Mouse (Mus musculus): Measurements from ENCODE around the gene Mbnl2. TPM values are rescaled to one million over a fixed set of nuclear protein-coding genes. Genes with fewer than 3 reads are reported as not detected.

Mbnl2 gene
- total RNA-seq, 1 experiment: 33.4 TPM

GRCm38 (mm10) chr14:120256146-120256545, 19.3 kb upstream of the Mbnl2 start:
- TF ChIP-seq HCFC1 (IDR thresholded peaks at IDR 0.05; ENCODE audit: borderline replicate concordance, insufficient read depth, low read length) (no peak), CHD2 (IDR thresholded peaks at IDR 0.05; ENCODE audit: low read depth, low read length) (no peak), ZC3H11A (IDR thresholded peaks at IDR 0.05; ENCODE audit: borderline replicate concordance, low read depth, low read length) (no peak), MAFK (IDR thresholded peaks at IDR 0.05; ENCODE audit: insufficient read depth, low read depth, low read length) (no peak), ZNF384 (IDR thresholded peaks at IDR 0.05; ENCODE audit: low read depth, low read length) (no peak)
- H3K9ac ChIP-seq (ENCODE audit: insufficient read depth, low read depth, low read length, poor library complexity, severe bottlenecking): no peak overlapping the region
- no peak overlapping the region for H3K27ac ChIP-seq (ENCODE audit: insufficient read depth, low read depth, low read length, poor library complexity, severe bottlenecking)
- no peak for DNase-seq (ENCODE audit: low read depth, low spot score)
- H3K4me1 ChIP-seq (ENCODE audit: control insufficient read depth in 2 of 2, insufficient read depth in 2 of 2, low read length in 2 of 2, poor library complexity in 1 of 2): no peaks in the 10 kb centered on the region
- in situ Hi-C loops (cut with MboI; ENCODE audit: low sequenced_read_pairs in 2 of 2, unreplicated experiment in 2 of 2): no loop called here
- H3K9me3 ChIP-seq (ENCODE audit: control insufficient read depth, insufficient read depth, low read depth, low read length): no peaks in the 10 kb centered on the region
- no peaks in the 10 kb centered on the region for H3K36me3 ChIP-seq (ENCODE audit: control insufficient read depth, insufficient read depth, low read length, poor library complexity, severe bottlenecking)
- no peak overlapping the region for H3K4me3 ChIP-seq (ENCODE audit: insufficient read depth in 1 of 2, low read depth in 1 of 2, low read length in 2 of 2, poor library complexity in 1 of 2, severe bottlenecking in 1 of 2)

- Histone ChIP-seq H3K36me3 (ENCODE audit: control insufficient read depth, insufficient read depth, low read length, poor library complexity, severe bottlenecking) (no peaks in the 10 kb centered on the region), H3K9me3 (ENCODE audit: control insufficient read depth, insufficient read depth, low read depth, low read length) (no peaks in the 10 kb centered on the region), H3K4me1 (ENCODE audit: control insufficient read depth in 2 of 2, insufficient read depth in 2 of 2, low read length in 2 of 2, poor library complexity in 1 of 2) (no peaks in the 10 kb centered on the region), H3K27ac (ENCODE audit: insufficient read depth, low read depth, low read length, poor library complexity, severe bottlenecking) (no peak overlapping the region), H3K9ac (ENCODE audit: insufficient read depth, low read depth, low read length, poor library complexity, severe bottlenecking) (no peak overlapping the region), H3K4me3 (ENCODE audit: insufficient read depth in 1 of 2, low read depth in 1 of 2, low read length in 2 of 2, poor library complexity in 1 of 2, severe bottlenecking in 1 of 2) (no peak overlapping the region)
- no peak for DNase-seq (ENCODE audit: low read depth, low spot score)
- no peak for TF ChIP-seq HCFC1 (IDR thresholded peaks at IDR 0.05; ENCODE audit: borderline replicate concordance, insufficient read depth, low read length)
- no peak for TF ChIP-seq ZC3H11A (IDR thresholded peaks at IDR 0.05; ENCODE audit: borderline replicate concordance, low read depth, low read length)
- TF ChIP-seq ZNF384 (IDR thresholded peaks at IDR 0.05; ENCODE audit: low read depth, low read length): no peak
- TF ChIP-seq CHD2 (IDR thresholded peaks at IDR 0.05; ENCODE audit: low read depth, low read length): no peak
- TF ChIP-seq MAFK (IDR thresholded peaks at IDR 0.05; ENCODE audit: insufficient read depth, low read depth, low read length): no peak
- in situ Hi-C loops (cut with MboI; ENCODE audit: low sequenced_read_pairs in 2 of 2, unreplicated experiment in 2 of 2): no loop called here
Observed at GRCm38 (mm10) chr14:120256623-120257384, 18.7 kb upstream of the Mbnl2 start.

- H3K4me3 ChIP-seq (ENCODE audit: insufficient read depth in 1 of 2, low read depth in 1 of 2, low read length in 2 of 2, poor library complexity in 1 of 2, severe bottlenecking in 1 of 2): no peak overlapping the region
- H3K9ac ChIP-seq (ENCODE audit: insufficient read depth, low read depth, low read length, poor library complexity, severe bottlenecking): no peak overlapping the region
- H3K27ac ChIP-seq (ENCODE audit: insufficient read depth, low read depth, low read length, poor library complexity, severe bottlenecking): no peak overlapping the region
- no peak for DNase-seq (ENCODE audit: low read depth, low spot score)
- TF ChIP-seq MAFK (IDR thresholded peaks at IDR 0.05; ENCODE audit: insufficient read depth, low read depth, low read length): peak; percentile 81
- TF ChIP-seq ZC3H11A (IDR thresholded peaks at IDR 0.05; ENCODE audit: borderline replicate concordance, low read depth, low read length): no peak
- H3K36me3 ChIP-seq (ENCODE audit: control insufficient read depth, insufficient read depth, low read length, poor library complexity, severe bottlenecking): no peaks in the 10 kb centered on the region
- H3K4me1 ChIP-seq (ENCODE audit: control insufficient read depth in 2 of 2, insufficient read depth in 2 of 2, low read length in 2 of 2, poor library complexity in 1 of 2): no peaks in the 10 kb centered on the region
- in situ Hi-C loops (cut with MboI; ENCODE audit: low sequenced_read_pairs in 2 of 2, unreplicated experiment in 2 of 2): no loop called here
- no peaks in the 10 kb centered on the region for H3K9me3 ChIP-seq (ENCODE audit: control insufficient read depth, insufficient read depth, low read depth, low read length)
Observed at GRCm38 (mm10) chr14:120257483-120257882, 18.0 kb upstream of the Mbnl2 start.

DNA sequence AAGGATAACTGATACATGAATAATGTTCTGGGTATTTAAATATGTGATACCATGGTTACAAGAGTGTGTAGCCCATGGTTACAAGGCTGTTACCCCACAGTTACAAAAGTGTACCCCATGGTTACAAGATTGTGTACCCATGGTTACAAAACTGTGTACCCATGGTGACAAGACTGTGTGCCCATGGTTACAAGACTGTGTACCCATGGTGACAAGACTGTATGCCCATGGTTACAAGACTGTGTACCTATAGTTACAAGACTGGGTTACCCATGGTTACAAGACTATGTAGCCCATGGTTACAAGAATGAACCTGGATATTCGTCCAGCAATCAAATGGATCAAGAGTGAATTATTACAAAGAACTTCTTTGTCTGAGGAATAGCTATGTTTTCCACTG, 16.0 kb upstream of the Mbnl2 start:
- Histone ChIP-seq H3K27ac (ENCODE audit: insufficient read depth, low read depth, low read length, poor library complexity, severe bottlenecking) (no peak overlapping the region), H3K36me3 (ENCODE audit: control insufficient read depth, insufficient read depth, low read length, poor library complexity, severe bottlenecking) (no peaks in the 10 kb centered on the region), H3K9ac (ENCODE audit: insufficient read depth, low read depth, low read length, poor library complexity, severe bottlenecking) (no peak overlapping the region), H3K4me1 (ENCODE audit: control insufficient read depth in 2 of 2, insufficient read depth in 2 of 2, low read length in 2 of 2, poor library complexity in 1 of 2) (no peaks in the 10 kb centered on the region), H3K4me3 (ENCODE audit: insufficient read depth in 1 of 2, low read depth in 1 of 2, low read length in 2 of 2, poor library complexity in 1 of 2, severe bottlenecking in 1 of 2) (no peak overlapping the region), H3K9me3 (ENCODE audit: control insufficient read depth, insufficient read depth, low read depth, low read length) (no peaks in the 10 kb centered on the region)
- DNase-seq (ENCODE audit: low read depth, low spot score): no peak
- in situ Hi-C loops (cut with MboI; ENCODE audit: low sequenced_read_pairs in 2 of 2, unreplicated experiment in 2 of 2): no loop called here
- TF ChIP-seq ZC3H11A (IDR thresholded peaks at IDR 0.05; ENCODE audit: borderline replicate concordance, low read depth, low read length): no peak
- TF ChIP-seq HCFC1 (IDR thresholded peaks at IDR 0.05; ENCODE audit: borderline replicate concordance, insufficient read depth, low read length): no peak
- TF ChIP-seq CHD2 (IDR thresholded peaks at IDR 0.05; ENCODE audit: low read depth, low read length): no peak
- TF ChIP-seq MAFK (IDR thresholded peaks at IDR 0.05; ENCODE audit: insufficient read depth, low read depth, low read length): no peak
- TF ChIP-seq ZNF384 (IDR thresholded peaks at IDR 0.05; ENCODE audit: low read depth, low read length): no peak
